Mouse (Mus musculus): ENCODE results near the gene AI413582. TPM values are rescaled to one million over a fixed set of nuclear protein-coding genes. Genes with fewer than 3 reads are reported as not detected.

Gene AI413582
- total RNA-seq, 2 experiments from 2014 or later: 85.5 to 94.2 TPM

GRCm38 (mm10) chr17:27528767-27529166, 36.8 kb downstream of the AI413582 start:
- no peak for DNase-seq (ENCODE audit: low spot score in 2 of 2)

DNA sequence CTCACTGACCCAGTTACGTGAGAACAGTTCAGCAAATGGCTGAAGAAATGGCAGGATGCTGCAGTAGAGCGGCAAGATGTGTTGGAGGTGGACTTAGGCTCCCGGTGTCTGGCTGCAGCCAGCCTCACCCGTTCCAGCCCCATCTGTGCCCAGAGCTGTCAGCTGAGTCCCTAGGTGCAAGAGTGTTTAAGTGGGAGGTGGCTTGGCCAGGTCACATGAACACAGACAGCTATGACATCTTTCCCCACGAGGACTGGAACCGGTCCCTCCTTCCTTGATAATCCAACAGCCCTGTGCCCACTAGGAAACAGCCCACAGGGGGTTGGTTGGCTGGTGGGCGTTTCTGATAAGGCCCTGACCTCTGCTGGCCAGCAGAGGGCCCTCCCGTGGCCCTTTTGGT, 37.5 kb downstream of the AI413582 start:
- no peak for DNase-seq (ENCODE audit: low spot score in 2 of 2)
- intact Hi-C loops (cut with DNase I): no loop called here

More at GRCm38 (mm10) chr17:27528767-27529166, 36.8 kb downstream of the AI413582 start:
- intact Hi-C loops (cut with DNase I): no loop called here

DNA sequence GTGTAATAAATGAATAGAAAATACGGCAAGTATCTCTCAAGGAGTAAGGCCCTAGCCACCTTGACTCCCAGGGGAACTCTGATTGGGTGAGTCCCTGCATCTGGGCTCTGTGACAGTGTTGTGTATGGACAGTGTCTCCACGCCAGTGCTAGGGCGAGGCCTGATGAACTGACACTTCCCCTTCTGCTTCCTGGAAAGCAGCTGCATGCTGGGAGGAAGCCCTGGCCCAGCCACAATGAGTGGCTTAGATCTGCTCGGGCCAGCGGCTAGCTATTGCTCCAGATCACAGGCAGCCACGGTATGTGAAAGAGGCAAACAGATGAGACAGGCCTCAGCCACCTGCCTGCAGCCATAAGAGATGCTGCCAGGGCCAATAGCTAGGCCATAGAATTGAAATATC, 38.4 kb downstream of the AI413582 start:
- intact Hi-C loops (cut with DNase I): no loop called here
- no peak for DNase-seq (ENCODE audit: low spot score in 2 of 2)

GRCm38 (mm10) chr17:27523121-27523520, 42.4 kb downstream of the AI413582 start:
- no peak for DNase-seq (ENCODE audit: low spot score in 2 of 2)
- intact Hi-C loops (cut with DNase I): loop anchor here (5.0 kb wide), 2 partner anchors 331 to 491 kb away; no protein-coding TSS in a partner anchor

- intact Hi-C loops (cut with DNase I): loop anchor here (2.0 to 5.0 kb wide), 3 partner anchors 309 to 489 kb away; no protein-coding TSS in a partner anchor
- DNase-seq (ENCODE audit: low spot score in 2 of 2): no peak
Observed at GRCm38 (mm10) chr17:27521303-27521702, 44.3 kb downstream of the AI413582 start, which contains the start of gene Grm4. Gene Grm4 (minus strand): TSS chr17:27521403.

DNA sequence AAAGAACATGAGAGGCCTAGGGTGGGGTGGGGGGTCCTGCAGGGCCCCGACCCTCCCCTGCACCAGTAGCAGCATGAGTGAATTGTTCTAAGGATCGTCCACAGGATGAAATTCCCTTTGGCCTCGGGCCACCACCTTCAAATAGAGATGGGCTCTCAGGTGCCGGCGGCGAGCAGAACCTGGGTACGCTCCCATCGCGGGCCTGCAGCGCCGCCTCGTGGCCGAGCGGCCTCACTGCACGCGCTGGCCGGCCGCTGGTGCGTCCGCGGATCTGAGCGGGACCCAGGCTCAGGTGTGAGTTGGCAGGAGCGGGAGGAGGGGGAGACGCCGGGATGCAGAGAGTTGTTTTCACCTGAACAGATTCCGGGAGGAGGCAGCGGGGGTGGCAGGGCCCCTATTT, 45.0 kb downstream of the AI413582 start:
- DNase-seq (ENCODE audit: low spot score in 2 of 2): peak; percentile 57 to 60
- intact Hi-C loops (cut with DNase I): loop anchor here (2.0 to 5.0 kb wide), 3 partner anchors 308 to 488 kb away; no protein-coding TSS in a partner anchor

DNA sequence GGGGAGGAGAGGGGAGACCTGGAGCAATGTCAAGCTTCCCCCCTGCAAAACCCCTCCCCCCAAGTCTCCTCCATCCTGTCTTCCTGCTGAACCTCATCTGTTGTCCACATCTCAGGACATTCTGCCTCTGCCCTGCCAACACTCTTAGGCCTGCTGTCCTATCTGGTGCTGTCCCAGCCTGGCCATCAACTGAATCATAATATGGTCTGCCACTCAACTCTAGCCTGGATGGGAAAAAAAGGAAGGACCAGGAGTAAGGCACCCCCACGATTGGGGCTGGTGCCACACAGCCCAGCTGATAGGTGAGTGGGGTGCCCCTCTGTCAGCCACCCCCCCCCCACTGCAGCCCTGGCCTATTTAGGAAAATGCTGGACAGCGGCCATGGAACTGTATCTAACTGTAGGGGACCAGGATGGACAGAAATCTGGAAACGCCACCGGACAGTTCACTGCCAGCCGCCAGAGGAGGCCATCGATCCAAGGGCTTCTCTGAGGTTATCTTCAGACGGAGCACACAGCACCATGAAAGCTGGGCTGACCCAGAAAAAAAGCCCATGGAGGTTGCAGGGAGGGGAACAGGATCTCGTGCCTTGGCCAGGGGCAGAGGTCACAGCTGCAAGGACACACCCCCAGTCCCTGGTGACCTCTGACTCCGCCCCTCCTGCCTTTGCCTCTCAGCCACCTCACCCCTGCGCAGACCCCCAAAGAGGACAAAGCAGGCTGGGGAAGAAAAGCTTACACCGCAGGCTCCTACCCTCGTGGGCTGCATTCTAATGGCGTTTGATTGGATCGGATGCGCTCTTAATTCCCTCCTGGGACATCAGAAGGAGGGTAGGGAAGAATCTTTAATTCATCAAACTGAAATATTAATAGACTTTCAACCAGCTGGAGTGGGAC, 46.6 kb downstream of the AI413582 start:
- intact Hi-C loops (cut with DNase I): loop anchor here (5.0 kb wide), 1 partner anchor 352 kb away; the partner anchor contains the start of gene Ip6k3
- DNase-seq (ENCODE audit: low spot score in 2 of 2): no peak

GRCm38 (mm10) chr17:27518296-27518695, 47.3 kb downstream of the AI413582 start:
- intact Hi-C loops (cut with DNase I): loop anchor here (5.0 kb wide), 1 partner anchor 351 kb away; the partner anchor contains the start of gene Ip6k3
- DNase-seq (ENCODE audit: low spot score in 2 of 2): no peak

DNA sequence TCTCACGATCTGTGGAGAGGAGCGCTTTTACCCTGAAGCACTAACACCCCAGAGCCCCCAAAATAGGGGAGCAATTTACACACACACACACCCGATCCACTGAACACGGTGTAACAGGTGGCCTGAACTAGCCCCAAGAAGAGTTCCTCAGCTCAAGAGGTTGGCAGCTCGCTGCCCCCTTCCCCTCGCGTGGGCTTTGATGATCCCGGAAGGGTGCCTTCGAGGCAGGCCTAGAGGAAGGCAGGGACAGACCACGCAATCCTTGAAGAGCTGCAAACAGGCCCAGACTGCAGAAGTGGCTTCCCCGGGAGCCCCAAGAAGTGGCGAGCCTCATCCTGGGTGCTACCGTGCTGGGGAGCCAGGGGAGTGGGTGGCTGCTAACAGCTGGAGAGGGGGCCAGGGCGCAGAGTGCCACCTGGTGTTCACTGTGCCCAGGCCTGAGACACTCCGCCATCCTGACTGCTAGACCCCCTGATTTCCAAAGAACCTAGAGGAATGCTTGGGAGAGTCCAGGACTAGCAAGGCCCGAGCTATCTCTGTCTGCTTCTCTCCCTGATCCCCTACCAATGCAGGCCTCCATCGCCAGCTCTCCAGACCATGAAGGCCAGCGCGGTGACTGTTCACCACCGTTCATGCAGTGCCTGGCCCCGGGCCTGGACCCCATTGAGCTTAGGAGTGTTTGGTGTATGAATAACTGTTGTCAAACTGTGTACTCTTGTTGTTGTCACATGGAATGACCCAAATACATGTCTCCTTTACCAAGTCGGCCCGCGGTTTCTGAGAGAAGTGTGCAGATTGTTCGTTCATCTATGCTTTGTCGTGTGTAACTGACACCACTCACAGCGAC, 51.4 kb downstream of the AI413582 start:
- intact Hi-C loops (cut with DNase I): loop anchor here (2.0 to 5.0 kb wide), 2 partner anchors 152 to 311 kb away; no protein-coding TSS in a partner anchor

More for the DNA sequence above, 51.4 kb downstream of the AI413582 start:
- peak in 1 of 2 experiments; percentile 14 for DNase-seq (ENCODE audit: low spot score in 2 of 2)

Other genes starting within 250 kb of the AI413582 start
- 10 to 100 TPM; 23.0 to 27.0 TPM for gene Grm4, start 44.4 kb downstream of the AI413582 start, total RNA-seq (2021)
- 10 to 100 TPM; 55.3 to 58.7 TPM for gene Hmga1, start 9.3 kb downstream of the AI413582 start, total RNA-seq (2021)
- gene Nudt3, start 57.7 kb upstream of the AI413582 start, total RNA-seq (2021): 100 to 1,000 TPM; 511 to 604 TPM
- not detected for gene RPS10-NUDT3, start 69.5 kb upstream of the AI413582 start, total RNA-seq (2021)
- gene Rps10, start 70.9 kb upstream of the AI413582 start, total RNA-seq (2021): 100 to 1,000 TPM; 430 to 478 TPM
- 100 to 1,000 TPM; 422 to 452 TPM for gene Pacsin1, start 89.8 kb upstream of the AI413582 start, total RNA-seq (2021)
- gene Spdef, start 163.2 kb upstream of the AI413582 start, total RNA-seq (2021): under 1 TPM; 0.48 to 0.49 TPM

All from left cerebral cortex, postnatal 36 days (tissue).